Mouse (Mus musculus) large intestine, adult 2 months (tissue): ENCODE data around the gene Tex14. TPM values are rescaled to one million over a fixed set of nuclear protein-coding genes. Genes with fewer than 3 reads are reported as not detected.

Source experiments
- DNase-seq: peaks from one replicate; pipeline ENCODE4 v3.0.0-alpha.2; 2012; ENCODE audit warnings: low read depth, low spot score
- WGBS: fragments of 180-500 bp; shearing (Covaris S2); methylation state at CpG from one replicate; pipeline ENCODE4 v1.1.7; 2018; 5-methylcytosine and 5-hydroxymethylcytosine counted together
- polyA plus RNA-seq: library from polyadenylated mRNA; depleted of rRNA; stranded (reverse); fragments of >200 nt; gene quantifications from 2 replicates; pipeline ENCODE4 v1.2.3, GENCODE M21; 2012

Gene Tex14
- polyA plus RNA-seq, 1 experiment = 0.12 TPM

DNA sequence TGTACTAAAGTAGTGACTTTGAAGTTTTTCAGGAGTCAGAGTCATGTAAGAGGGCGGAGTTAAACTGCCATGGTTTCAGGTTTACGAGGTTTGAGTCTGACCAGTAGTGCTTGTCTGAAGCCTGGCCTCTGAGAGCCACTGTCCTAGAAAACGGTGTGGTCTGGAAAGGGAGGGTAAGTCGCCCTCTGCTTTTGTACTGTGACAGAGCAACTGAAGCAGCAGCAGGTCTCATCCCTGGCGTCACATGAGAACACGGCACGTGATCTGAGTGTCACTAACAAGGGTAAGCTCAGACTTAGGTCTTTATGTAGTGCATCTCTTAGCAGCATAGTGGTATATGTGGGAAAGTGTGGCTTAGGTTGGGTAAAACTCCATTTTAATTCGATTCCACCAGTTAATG lies 137.4 kb downstream of the Tex14 start:
- no peak for DNase-seq
- WGBS = 33% methylated on average over 8 of the region's 8 CpGs

DNA sequence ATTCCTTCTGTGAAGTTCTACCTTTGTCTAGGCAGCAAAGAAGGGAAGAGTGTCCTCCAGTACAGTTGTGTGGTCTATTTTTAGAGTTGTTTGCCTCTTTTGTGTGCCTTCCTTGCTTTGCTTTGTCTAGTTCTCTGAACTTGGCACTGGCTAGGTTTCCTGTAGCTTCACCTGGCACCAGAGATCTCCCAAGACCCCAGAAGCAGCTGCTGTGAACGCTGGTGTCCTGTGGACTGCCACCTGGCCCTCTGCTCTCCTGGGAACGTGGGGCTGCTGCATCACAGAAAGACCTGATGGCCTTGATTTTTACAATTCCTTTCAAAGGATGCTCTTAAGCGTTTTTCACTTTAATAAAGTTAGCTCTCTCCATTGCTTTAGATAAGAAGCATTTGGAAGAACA lies 138.0 kb downstream of the Tex14 start:
- WGBS = 34% methylated on average over 3 of the region's 3 CpGs
- DNase-seq = no peak

DNA sequence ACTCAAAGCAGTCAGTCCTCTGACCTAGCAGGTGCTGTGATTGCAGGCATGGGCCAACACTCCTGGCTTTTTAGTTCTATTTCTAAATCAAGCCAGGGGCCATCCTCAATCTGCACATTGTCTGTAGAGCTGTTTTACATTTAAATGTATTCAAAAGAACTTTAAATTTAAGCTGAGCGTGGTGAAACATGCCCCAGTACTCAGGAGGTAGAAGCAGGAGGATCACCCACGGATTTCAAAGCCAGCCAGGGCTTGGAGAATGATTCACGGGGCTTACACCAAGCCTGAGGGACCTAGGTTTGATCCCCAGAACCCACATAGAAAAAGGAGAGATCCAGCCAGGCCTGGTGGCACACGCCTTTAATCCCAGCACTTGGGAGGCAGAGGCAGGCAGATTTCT lies 148.5 kb downstream of the Tex14 start:
- WGBS = 87% methylated on average over 4 of the region's 4 CpGs
- no peak for DNase-seq

DNA sequence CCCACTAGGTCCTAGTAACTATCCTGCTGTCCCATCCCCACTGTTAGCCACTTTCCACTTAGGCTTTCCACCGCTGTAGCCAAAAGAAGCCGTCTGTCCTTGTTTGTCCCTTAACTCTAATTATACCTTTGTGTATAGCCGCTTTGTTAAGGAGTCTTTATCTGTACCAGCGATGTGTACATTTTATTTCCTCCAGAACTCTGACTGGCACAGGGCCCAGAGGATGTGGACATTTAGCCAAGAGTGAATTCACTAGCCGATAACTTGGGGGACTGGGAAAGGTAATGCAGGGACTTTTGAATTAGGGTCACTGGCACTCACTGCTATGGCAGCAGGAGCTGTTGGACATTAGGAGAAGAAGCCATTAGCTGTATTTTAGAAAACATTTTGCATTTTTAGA lies 149.5 kb downstream of the Tex14 start:
- peak; percentile 31 for DNase-seq
- 9% methylated on average over 5 of the region's 5 CpGs for WGBS

DNA sequence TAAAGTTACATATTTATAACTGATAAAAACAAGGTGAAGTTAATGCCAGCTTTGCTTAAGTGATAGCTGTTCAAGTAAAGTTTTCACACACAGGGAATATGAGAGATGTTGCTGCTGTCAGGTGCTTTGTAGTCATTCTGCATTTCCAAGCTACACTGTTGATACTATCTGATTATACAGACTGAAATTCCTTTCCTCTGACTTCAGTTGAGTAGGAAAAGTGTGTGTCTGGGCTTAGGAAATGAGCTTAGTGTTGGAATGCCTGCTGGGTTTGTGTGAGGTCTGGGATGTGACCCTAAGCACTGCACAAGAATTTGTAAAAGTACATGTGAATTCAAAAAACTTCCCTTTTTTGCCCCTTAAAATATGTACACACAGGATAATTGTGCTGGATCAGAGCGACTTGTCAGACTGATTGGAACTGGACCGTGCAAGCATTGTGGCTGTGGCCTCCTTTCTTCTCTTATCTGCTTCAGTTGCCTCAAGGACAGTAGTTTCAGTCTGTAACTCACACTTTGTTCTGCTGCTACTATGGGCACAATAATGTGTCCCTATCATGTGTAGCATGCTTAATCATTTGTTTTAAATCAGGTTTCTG lies 150.3 kb downstream of the Tex14 start:
- 56% methylated on average over 2 of the region's 2 CpGs for WGBS
- no peak for DNase-seq

DNA sequence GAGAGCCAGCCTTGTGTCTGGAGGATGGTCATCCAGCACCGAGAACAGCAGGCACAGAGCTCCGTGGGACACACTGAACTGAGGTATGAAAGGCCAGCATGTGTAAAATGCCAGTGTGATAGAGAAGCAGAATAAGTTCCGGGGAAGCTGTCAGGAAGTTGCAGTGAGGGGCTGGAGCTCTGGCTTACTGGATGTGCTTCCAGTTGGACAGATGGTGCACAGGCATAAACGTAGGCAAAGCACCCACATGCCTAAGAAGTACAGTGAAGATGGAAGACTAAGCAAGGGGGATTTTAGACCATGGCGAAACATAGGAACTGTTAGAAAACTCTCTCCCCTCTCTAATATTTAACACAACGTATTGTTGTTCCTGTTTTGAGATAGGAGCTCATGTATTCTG lies 156.3 kb downstream of the Tex14 start:
- no peak for DNase-seq
- WGBS = 78% methylated on average over 6 of the region's 6 CpGs

DNA sequence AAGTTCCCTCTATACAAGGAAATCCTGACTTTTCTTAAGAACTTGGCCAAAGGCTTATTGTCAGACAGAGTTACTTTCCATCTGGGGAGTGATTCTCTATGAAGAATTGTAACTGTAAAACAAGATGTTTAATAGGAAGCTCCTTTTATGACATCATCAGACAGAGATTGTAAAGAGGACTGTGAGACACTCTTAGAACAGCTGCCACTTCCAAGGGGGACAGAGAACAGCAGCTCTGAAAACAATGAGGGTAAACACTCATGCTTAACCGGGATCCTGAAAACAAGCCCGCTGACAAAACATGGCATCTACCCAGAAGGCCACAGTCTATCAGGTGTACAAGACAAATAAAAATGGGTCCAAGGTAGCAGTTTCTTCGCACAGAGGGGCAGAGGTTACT lies 161.6 kb downstream of the Tex14 start, which contains the start of gene Gm11492:
TSS of gene Gm11492 (plus strand) at position 153 of the 400 bp plus-strand sequence.
- DNase-seq = no peak
- WGBS = 19% methylated on average over 3 of the region's 3 CpGs

DNA sequence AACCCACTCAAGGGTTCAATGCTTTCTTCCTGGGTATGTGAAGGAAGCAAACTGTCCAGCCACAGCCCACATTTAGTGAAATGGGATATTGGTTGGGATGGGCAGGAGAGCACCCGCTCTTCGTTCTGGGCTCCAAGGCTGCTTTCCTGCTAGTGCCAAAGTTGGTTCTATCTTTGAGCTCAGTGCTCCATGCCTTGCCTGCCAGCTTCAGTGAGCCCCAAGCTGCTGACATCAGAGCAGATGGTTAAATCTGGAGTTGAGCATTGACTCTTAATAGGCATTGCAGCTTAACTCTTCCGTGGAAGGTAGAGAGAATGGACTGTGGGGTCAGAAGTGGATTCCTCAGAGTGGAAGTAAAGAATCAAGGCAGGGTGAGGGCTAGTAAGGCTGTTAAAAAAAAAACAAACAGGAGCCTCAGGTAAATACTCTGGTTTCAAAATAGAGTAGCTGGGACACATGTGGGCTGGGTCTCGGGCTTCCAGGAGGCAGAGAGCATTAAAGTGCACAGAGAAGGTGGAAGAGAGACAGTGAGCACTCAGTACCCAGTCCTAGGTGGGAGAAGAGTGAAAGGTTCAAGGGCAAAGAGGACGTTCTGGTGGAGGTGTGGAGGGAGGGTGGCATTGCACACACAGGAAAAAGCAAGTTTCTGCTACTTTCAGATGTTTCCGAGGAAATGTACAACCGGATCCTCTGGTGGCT lies 163.5 kb downstream of the Tex14 start, which contains the start of gene Sept4:
TSS of gene Sept4 (plus strand) at position 649 of the 699 bp plus-strand sequence.
- 60% methylated on average over 7 of the region's 7 CpGs for WGBS
- DNase-seq = no peak

DNA sequence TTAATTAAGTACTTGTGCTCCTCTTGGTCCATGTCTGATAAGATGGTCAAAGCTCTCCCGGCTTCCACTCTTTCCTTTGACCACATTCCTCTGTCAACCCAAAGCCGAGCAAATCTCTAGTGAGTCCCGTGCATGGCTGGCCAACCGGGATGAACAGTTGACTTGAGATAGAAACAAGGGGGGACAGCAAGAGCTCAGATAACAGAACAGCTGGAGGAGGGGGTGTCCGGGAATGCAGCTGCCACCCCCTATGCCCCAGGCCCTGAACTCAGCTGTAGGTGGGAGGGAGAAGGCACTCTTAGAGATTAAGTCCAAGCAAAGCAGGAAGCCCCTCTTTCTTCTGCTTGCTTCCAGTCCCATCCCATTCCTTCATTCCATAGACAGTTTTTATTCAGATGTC lies 165.9 kb downstream of the Tex14 start:
- DNase-seq = no peak
- 65% methylated on average over 5 of the region's 5 CpGs for WGBS

DNA sequence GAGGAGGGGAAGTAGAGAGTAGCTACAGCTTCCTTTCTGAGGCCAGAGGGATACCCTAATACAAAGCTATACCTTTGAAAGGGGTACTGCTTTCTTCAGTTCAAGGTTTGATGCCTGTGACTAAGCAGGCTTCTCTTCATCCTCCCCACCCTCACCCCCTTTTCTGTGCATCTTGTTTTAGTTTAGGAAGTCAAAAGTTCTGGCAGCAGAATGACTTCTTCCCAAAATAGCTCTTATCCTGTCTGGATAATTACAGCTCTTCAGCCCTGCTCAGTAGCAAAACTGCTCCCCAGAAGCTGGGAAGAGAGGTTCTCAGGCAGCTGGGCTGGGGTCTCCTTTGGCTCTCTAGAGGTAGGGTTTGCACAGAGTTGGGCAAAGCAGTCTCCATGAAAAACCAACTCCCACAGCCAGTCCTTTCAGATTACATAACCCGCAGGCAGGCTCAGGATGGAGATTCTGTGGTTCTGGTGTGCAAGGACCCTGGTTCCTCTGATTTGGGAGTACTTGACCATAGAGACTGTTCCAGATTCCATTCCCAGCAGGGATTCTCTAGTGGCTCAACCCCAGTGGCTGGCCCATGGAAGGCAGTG lies 166.6 kb downstream of the Tex14 start:
- WGBS = 77% methylated on average over 1 of the region's 1 CpGs
- DNase-seq = no peak

DNA sequence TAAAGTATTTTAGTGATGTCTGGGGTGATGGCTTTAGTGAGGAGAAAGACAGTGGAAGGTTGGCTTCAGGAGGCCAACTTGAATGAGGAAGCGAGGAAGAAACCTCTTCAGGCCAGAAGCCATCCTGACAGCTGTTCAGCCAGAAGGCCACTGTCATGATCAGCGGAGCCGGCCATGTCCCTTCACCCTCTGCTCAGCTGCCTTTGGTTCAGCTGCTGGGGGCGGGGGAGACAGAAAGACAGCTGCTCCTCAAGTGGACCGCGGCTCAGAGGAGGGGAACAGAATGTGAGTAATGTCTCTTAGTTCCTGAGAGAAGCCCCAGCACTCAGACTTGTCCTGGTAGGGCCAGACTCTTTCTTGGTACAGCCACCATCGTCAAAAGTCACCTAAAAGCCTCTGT lies 168.9 kb downstream of the Tex14 start:
- WGBS = 69% methylated on average over 7 of the region's 7 CpGs
- DNase-seq = no peak

DNA sequence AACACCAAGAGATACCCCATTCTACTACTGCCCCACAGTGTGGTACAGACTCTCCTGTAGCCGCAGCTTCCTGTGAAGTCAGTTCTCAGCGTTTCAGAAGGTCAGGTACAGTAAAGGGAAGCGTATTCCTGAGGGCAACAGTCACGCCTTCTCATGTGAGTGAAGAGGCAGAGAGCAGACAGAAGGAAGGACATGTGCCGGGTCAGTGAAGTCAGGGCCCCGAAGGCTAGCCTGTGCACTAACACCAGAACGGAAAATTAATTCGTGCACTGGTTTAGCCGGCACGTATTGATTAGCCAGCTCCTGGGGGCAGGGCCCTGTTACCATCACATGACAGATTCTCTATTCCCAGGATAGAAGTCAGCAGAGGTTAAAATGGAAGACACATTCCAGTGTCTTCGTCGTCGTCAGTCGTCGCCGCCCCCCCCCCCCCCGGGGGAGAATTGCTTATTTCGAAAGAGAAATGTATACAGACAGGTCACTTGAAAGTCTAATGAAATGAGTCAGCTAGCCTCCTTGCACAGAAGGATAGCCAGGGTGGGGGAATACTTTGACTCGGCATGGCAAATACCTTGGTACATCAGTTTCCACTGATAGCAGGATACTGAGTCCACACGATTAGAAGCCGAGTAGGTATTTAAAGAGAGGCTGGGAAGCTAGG lies 169.8 kb downstream of the Tex14 start:
- WGBS = 61% methylated on average over 21 of the region's 21 CpGs
- DNase-seq = no peak

DNA sequence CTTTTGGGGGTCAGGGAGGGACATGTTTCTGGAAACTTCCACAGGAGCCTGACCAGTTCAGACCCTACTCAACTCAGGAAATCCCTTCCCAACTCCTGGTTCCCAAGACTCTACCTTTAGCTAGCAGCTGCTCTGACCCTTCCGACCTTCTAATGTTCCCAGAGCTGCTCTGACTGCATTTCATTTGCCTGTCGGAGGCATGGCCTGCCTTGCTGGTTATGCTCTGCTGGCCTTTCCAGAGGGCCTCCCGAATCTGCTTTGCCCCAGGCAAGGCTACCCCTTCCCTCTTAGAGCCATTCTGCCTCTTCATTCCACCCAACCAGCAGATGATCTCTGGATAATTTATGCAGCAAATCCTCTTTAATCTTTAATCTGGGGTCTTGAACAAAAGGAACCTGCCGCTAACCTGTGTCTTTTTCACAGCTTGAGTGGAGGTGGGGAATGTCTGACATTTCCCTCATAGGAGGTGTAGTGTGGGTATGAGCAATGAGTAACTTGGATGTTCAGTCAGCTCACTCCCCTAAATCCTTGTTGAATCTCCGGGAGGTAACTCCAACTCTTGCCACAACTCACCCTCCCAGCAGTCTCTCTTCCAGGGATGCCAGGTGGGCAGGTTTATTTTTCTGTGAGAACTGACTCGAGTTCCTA lies 172.9 kb downstream of the Tex14 start:
- no peak for DNase-seq

DNA sequence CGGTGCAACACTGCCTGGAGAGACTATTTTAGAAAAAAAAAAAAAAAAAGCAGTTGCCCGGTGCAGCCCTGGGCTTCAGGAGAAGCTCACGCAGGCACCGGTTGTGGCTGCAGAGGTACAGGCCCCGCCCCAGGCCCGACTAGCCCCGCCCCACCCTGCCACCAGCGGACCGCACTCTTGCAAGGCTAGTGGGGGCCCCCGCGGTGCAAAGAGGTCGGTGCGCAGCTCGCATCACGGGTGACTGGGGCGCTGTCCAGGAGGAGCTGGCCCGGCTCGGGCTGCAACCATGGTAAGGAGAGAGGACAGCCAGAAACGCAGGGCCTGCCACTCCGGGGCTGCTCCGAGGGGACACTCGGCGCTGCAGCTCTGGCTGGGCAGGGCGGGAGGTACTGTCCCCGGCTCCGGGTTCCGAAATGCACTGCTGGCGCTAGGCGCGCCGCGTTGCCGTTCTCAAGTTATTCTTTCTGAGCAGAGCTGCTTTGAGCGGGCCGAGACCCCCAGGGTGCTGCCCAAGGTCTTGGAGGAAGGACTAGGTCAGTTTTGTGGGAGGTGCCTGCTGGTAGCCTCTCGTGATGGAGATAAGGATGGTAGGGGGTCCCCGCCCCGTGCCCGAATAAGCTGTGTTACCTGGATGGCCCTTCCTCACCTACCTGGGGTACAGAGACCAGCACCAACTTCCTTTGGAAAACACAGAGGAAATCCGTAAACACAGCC lies 173.5 kb downstream of the Tex14 start:
- 2% methylated on average over 40 of the region's 40 CpGs for WGBS
- DNase-seq = no peak

More for the DNA sequence above, 172.9 kb downstream of the Tex14 start:
- 44% methylated on average over 6 of the region's 6 CpGs for WGBS

DNA sequence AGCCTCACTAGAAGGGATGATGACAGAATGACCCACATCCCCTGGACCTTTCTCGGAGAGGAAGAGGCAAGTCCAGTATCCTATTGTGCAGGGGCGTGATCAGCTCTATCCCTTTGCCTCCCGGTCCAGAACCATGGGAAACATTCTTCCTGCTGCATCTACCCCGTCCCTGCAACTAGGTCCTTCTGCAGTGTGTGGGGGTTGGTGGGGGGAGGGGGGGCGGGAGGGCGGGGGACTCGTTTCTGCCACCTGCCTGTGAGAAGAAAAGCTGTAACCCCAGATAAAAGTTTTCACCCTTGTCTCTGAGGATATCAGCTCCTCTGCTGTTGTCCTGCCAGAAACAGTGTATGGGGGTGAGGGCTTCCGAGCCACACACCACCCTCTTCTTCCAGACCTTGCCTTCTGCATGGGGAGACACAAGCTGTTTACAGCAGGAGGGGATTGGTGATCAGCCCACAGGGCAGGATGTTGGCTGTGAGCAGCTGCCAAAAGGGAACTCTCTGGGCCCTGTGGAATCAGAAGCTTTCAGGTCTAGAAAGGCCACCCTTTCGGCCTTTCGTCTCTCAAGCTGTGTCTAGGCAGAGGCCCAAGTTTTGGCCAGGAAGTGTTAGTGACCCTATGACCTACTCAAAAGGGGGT lies 174.2 kb downstream of the Tex14 start:
- 25% methylated on average over 10 of the region's 10 CpGs for WGBS
- no peak for DNase-seq

DNA sequence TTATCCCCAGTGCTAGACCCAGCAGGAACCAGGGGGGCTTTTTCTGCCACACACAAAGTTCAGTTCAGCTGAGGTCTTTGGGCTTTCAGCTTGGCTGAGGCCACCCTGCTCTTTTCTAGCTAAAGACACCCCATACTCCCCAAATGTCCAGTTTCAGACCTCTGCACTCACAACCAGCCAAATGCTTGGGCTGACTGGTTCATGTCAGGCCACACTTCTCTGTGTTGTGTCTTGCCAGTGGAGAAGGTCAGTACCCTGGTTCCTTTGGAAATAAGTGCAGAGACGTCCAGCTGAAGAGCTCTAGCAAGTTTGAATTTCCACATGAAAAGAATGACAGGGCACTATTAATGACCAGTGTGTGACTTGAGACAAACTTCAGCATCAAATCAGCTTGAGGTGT lies 174.8 kb downstream of the Tex14 start:
- WGBS = 65% methylated on average over 1 of the region's 1 CpGs
- DNase-seq = no peak

DNA sequence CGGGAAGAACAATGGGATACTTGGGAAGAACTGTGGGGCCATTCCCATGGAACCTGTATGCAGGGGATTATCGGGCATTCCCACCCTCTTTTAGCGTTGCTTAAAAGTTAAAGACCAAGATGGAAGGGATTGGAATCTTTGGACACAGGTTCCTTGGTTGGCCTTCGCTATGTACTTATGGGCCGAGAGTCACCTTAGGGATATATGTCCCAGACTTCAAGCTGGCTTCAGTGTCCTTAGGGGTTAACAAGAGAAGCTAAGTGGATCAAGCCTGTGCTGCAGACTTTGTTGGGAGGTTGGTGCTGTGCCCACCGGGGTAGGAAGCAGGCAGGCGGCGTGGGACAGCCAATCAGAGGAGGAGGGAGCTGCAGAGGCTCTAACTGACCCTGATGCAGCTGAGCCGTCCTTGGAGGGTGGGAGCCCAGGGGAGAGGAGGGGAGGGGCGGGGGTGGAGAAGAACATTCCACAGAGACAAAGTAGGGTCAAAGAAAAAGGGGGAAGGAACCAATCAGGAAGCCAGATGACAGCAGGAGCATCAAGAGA lies 175.7 kb downstream of the Tex14 start:
- WGBS = 59% methylated on average over 10 of the region's 10 CpGs
- DNase-seq = no peak

DNA sequence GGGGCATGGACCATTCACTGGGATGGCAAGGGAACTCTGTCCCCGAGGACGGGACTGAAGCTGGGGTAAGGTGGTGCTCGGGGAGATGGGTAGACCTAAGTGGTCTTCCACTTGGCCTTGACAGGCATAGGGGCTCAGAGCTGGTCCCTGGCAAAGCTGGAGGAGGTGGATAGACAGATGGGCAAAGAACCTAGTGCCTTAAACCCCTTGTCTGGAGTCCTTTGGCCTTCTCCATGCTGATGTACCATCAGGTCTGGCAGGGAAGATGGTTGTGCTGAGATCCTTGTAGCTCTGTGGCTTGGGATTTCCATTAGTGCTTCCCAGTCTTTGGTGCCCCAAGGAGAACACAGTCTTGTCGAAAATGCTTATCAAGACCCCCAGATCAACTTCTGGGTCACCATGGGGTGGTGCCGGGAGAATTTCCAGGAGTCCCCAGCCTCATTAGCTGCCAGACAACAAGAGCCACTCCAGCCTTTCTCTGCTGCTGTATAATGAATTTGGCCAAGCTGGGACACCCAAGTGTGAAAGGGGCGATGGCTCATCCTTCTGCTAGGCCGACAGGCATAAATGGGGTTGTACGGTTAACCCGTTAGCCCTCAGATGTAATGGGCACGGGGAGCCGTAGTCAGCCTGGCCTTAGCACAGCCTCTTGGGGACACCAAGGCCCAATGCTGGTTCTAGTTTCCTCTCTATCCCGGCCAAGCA lies 176.4 kb downstream of the Tex14 start:
- 81% methylated on average over 12 of the region's 12 CpGs for WGBS
- no peak for DNase-seq
